Comparison of ENCODE assay signal across 14 mouse cellular contexts in the genomic region with DNA sequence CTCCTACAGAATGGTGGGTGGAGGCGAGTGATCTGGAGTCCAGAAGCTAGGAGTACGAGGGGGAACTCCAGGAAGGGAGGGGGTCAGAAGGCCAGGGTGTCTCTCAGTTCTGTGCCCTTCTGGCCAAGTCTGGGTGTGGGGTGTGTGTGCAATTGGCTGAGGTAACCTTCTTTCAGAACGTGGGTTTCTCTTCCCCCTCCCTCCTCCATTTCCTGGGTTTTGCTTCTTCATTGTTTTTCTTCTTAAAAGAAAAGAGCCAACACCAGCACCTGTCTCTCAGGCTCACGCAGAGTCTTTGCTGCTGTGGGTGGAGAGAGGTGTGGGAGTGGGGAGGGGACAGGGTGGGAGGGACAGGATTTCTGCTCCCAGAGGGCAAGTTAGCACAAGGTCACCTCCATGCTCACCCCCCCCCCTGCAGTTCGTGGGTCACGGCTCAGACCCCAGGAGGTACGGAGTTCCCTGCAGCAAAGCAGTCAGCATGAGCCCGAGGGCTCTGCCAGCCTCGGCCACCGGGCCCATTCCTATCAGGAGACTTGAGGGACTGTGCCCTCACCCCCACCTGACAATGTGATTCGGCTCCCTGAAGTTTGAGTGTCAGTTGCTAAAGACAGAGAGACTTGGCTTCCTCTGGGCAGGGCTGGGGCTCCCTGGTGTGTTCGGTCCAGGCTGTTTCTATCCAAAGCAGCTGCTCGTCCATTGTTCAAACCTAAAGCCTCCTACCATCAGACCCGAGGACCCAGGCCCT.
"Had no signal": no experiment of that assay in that cellular context is flagged by ENCODE, and none has a peak within 500 bp of the region (broad histone marks: within the 10 kb centered on the region; RNA-seq: fewer than 3 reads in every experiment).

No protein-coding gene starts in this region.

- H3K27ac ChIP-seq: layer of hippocampus, adult 2 months; limb, embryonic 12.5 days; liver, embryonic 13.5 days; lung, embryonic 15.5 days; macrophage had no signal

- H3K9me3 ChIP-seq: limb, embryonic 12.5 days; liver, embryonic 13.5 days; lung, embryonic 15.5 days; midbrain, embryonic 12.5 days had no signal

- ATAC-seq: liver, postnatal 0 days had no signal

- H3K27me3 ChIP-seq: liver, embryonic 13.5 days; lung, embryonic 15.5 days; midbrain, embryonic 12.5 days had no signal

- H3K4me1 ChIP-seq: limb, embryonic 12.5 days; liver, embryonic 13.5 days; lung, embryonic 15.5 days had no signal

- H3K4me2 ChIP-seq: limb, embryonic 12.5 days; liver, embryonic 13.5 days; lung, embryonic 15.5 days; midbrain, embryonic 12.5 days had no signal

- H3K4me3 ChIP-seq: layer of hippocampus, adult 2 months; limb, embryonic 12.5 days; liver, embryonic 13.5 days; lung, embryonic 15.5 days; midbrain, embryonic 12.5 days had no signal

- H3K36me3 ChIP-seq: limb, embryonic 12.5 days; liver, embryonic 13.5 days; lung, embryonic 15.5 days; midbrain, embryonic 12.5 days had no signal

- DNase-seq: kidney, postnatal 10 days; kidney, postnatal 4 days; liver; liver, embryonic 13.5 days; liver, postnatal 0 days; lung, postnatal 14 days; right cerebral cortex, adult 18-20 months; right cerebral cortex, postnatal 25 days; thymus, postnatal 36 days had no signal

- H3K9ac ChIP-seq: limb, embryonic 12.5 days; liver, embryonic 13.5 days; liver, postnatal 0 days; lung, embryonic 15.5 days; midbrain, embryonic 12.5 days had no signal
